Mouse (Mus musculus) myocyte (in vitro differentiated cells): ENCODE data around the gene Dock1.

Experiments
- CEBPB ChIP-seq: IDR thresholded peaks from 2 replicates; pipeline ENCODE4 v1.6.1; 2011; ENCODE audit warnings: mild to moderate bottlenecking, moderate library complexity; ENCODE audit not compliant: poor library complexity, insufficient read depth, severe bottlenecking
- E2F4 ChIP-seq: IDR thresholded peaks from one replicate; pipeline ENCODE4 v1.6.1; 2011; ENCODE audit warnings: mild to moderate bottlenecking, control low read depth, moderate library complexity; ENCODE audit not compliant: insufficient read depth
- MAX ChIP-seq: IDR thresholded peaks from one replicate; pipeline ENCODE4 v1.6.1; 2011; ENCODE audit warnings: low read depth, mild to moderate bottlenecking, control low read depth
- MYOD1 ChIP-seq, 3 experiments: IDR thresholded peaks; one replicate each; pipeline ENCODE4 v1.6.1; 2011; ENCODE audit warnings: control low read depth in 2 of 3, low read depth in 2 of 3, mild to moderate bottlenecking in 2 of 3, moderate library complexity in 1 of 3; ENCODE audit not compliant: insufficient read length in 2 of 3, control insufficient read depth in 1 of 3
- MYOG ChIP-seq, 3 experiments: IDR thresholded peaks; one replicate each; pipeline ENCODE4 v1.6.1; 2011; ENCODE audit warnings: control low read depth in 2 of 3, low read depth in 2 of 3, mild to moderate bottlenecking in 2 of 3; ENCODE audit not compliant: insufficient read length in 2 of 3, control insufficient read depth in 1 of 3, insufficient read depth in 1 of 3
- POLR2A ChIP-seq: IDR thresholded peaks from one replicate; pipeline ENCODE4 v1.6.1; 2011; ENCODE audit warnings: low read depth, mild to moderate bottlenecking, control low read depth, moderate library complexity; ENCODE audit not compliant: insufficient read length
- REST ChIP-seq: IDR thresholded peaks from one replicate; pipeline ENCODE4 v1.6.1; 2011; ENCODE audit warnings: mild to moderate bottlenecking, control low read depth, moderate library complexity; ENCODE audit not compliant: insufficient read depth, insufficient read length
- TCF12 ChIP-seq: IDR thresholded peaks from one replicate; pipeline ENCODE4 v1.6.1; 2011; ENCODE audit warnings: mild to moderate bottlenecking, control low read depth; ENCODE audit not compliant: poor library complexity, insufficient read depth, severe bottlenecking
- USF1 ChIP-seq: IDR thresholded peaks from one replicate; pipeline ENCODE4 v1.6.1; 2011; ENCODE audit warnings: low read depth, mild to moderate bottlenecking, control low read depth, moderate library complexity

- no peak for TF ChIP-seq POLR2A
- no peak for TF ChIP-seq MYOG (IDR thresholded peaks at IDR 0.05; ENCODE audit: control insufficient read depth in 1 of 3, insufficient read depth in 1 of 3, insufficient read length in 2 of 3, low read depth in 2 of 3)
- no peak for TF ChIP-seq TCF12
- TF ChIP-seq CEBPB = no peak
- TF ChIP-seq MYOD1 (IDR thresholded peaks at IDR 0.05; ENCODE audit: control insufficient read depth in 1 of 3, insufficient read length in 2 of 3, low read depth in 2 of 3) = no peak
- TF ChIP-seq USF1 = no peak
- TF ChIP-seq REST = no peak
- no peak for TF ChIP-seq E2F4
- TF ChIP-seq MAX = no peak
Measured at GRCm38 (mm10) chr7:135157571-135157970, 487.1 kb downstream of the Dock1 start.
